Mouse (Mus musculus): Measurements from ENCODE around the gene Retreg2.

- TF ChIP-seq CTCF (IDR thresholded peaks at IDR 0.05; ENCODE audit: control insufficient read depth, insufficient read depth, insufficient read length) (no peak), MAX (IDR thresholded peaks at IDR 0.05) (no peak)
These were observed 13.9 kb upstream of the Retreg2 start for GRCm38 (mm10) chr1:75128641-75129040.

All from C2C12 (cell line).